Mouse (Mus musculus) retina, postnatal 7 days (tissue): ENCODE data around the gene Gm28635.

Experiments used
- DNase-seq: peaks from one replicate; pipeline ENCODE4 v3.0.0-alpha.2; 2012; ENCODE audit warnings: low read depth, low spot score

Gm28635 gene

DNA sequence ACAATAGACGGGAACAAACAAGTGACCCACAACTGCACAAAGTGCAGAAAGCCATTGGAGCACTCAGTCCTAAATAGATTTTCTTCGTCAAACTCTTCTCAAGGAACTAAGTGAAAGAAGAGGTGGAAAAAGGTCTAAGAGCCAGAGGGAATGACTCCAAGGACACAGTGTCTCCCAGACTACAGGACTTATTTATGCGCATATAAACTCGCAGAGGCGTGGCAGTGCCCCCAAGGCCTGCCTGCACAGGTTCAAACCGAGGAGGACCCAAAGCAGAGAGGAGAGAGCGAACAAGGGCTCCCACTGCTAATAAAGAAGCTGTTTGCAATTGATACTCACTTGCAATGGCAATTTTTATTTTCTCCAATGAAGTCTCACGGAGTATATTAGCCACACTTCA, 92.1 kb downstream of the Gm28635 start:
- no peak for DNase-seq

- DNase-seq: no peak
Observed at GRCm38 (mm10) chr2:84582286-84582685, 95.6 kb downstream of the Gm28635 start.

- DNase-seq: no peak
Observed at GRCm38 (mm10) chr2:84581208-84581607, 96.6 kb downstream of the Gm28635 start.

GRCm38 (mm10) chr2:84579311-84579710, 98.5 kb downstream of the Gm28635 start:
- DNase-seq: no peak

GRCm38 (mm10) chr2:84574130-84574529, 103.7 kb downstream of the Gm28635 start:
- no peak for DNase-seq

DNA sequence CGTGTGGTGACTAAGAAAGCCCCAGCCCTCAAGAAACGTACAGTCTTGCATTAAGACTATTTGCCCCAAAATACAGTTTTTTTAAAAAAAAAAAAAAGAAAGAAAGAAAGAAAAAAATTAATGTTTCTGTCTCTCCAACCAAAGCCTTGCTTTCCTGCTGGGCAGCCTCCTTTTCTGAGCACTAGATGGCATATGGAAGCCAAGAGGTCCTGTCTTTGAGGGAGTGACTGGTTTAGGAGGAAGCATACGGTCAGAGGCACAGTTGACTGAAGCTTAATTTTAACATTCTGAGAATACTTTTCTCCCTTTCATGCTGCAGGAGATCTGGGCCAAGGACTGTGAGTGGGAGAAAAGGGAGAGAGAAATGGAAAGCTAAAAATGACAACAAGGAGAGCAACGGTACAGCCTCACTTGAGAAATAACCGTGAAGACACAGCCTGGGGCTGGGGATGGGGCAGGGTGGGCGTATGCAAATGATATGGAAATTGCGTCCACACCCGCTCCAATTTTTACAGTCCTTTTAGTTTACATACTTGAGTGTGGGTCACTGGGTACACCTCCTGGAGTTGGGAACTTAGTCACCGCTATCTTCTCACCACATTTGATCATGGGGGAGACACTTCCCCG, 120.8 kb downstream of the Gm28635 start:
- DNase-seq: no peak
